Mouse (Mus musculus) c-Kit-positive CD71-negative TER-119-negative erythroid progenitor cells, embryonic 14.5 days (primary cell): ENCODE results near the gene Rusc1.

ENCODE experiments used
- DNase-seq: peaks from one replicate; pipeline ENCODE4 v3.0.0-alpha.2; 2013; ENCODE audit warnings: low read depth

Rusc1 gene

GRCm38 (mm10) chr3:89093175-89093574 lies at the start of gene Rusc1:
Gene Rusc1, minus strand, starts transcription at chr3:89093311.
- no peak for DNase-seq

- peak; percentile 30 for DNase-seq
Observed at GRCm38 (mm10) chr3:89136365-89136764, 43.3 kb upstream of the Rusc1 start.

GRCm38 (mm10) chr3:89135958-89136357 lies 42.8 kb upstream of the Rusc1 start, which contains the start of gene Pklr:
Gene Pklr, plus strand, starts transcription at chr3:89136142.
- DNase-seq: no peak

GRCm38 (mm10) chr3:89133752-89134151 lies 40.6 kb upstream of the Rusc1 start:
- DNase-seq: no peak

- DNase-seq: no peak
Observed at GRCm38 (mm10) chr3:89133063-89133450, 39.9 kb upstream of the Rusc1 start.

- DNase-seq: peak; percentile 59
Observed at GRCm38 (mm10) chr3:89132285-89133062, 39.4 kb upstream of the Rusc1 start.

GRCm38 (mm10) chr3:89131816-89132215 lies 38.7 kb upstream of the Rusc1 start:
- DNase-seq: no peak

- no peak for DNase-seq
Observed at GRCm38 (mm10) chr3:89129908-89130307, 36.8 kb upstream of the Rusc1 start.

- no peak for DNase-seq
Observed at GRCm38 (mm10) chr3:89125981-89126380, 32.9 kb upstream of the Rusc1 start.

GRCm38 (mm10) chr3:89124241-89124640 lies 31.1 kb upstream of the Rusc1 start:
- no peak for DNase-seq

- DNase-seq: no peak
Observed at GRCm38 (mm10) chr3:89123313-89123712, 30.2 kb upstream of the Rusc1 start.

- no peak for DNase-seq
Observed at GRCm38 (mm10) chr3:89115522-89115921, 22.4 kb upstream of the Rusc1 start.

- DNase-seq: no peak
Observed at GRCm38 (mm10) chr3:89113058-89113457, 19.9 kb upstream of the Rusc1 start.

GRCm38 (mm10) chr3:89108146-89108545 lies 15.0 kb upstream of the Rusc1 start:
- no peak for DNase-seq

- no peak for DNase-seq
Observed at GRCm38 (mm10) chr3:89107545-89107944, 14.4 kb upstream of the Rusc1 start.

GRCm38 (mm10) chr3:89106881-89107280 lies 13.8 kb upstream of the Rusc1 start:
- DNase-seq: no peak

- DNase-seq: no peak
Observed at GRCm38 (mm10) chr3:89103291-89103595, 10.1 kb upstream of the Rusc1 start.

GRCm38 (mm10) chr3:89102495-89103290 lies 9.6 kb upstream of the Rusc1 start:
- no peak for DNase-seq

- DNase-seq: peak; percentile 97
Observed at GRCm38 (mm10) chr3:89101812-89102494, 8.8 kb upstream of the Rusc1 start, which contains the start of gene Fdps. Gene Fdps, minus strand, starts transcription at chr3:89101959.

GRCm38 (mm10) chr3:89101459-89101811 lies 8.3 kb upstream of the Rusc1 start:
- DNase-seq: no peak

- DNase-seq: no peak
Observed at GRCm38 (mm10) chr3:89100811-89101210, 7.7 kb upstream of the Rusc1 start, which contains the start of gene Gm43738. Gene Gm43738, minus strand, starts transcription at chr3:89101099.

- no peak for DNase-seq
Observed at GRCm38 (mm10) chr3:89094021-89094420, 910 bp upstream of the Rusc1 start.
